Mouse (Mus musculus) midbrain, embryonic 15.5 days (tissue): ENCODE data around the gene Dab1. TPM values are rescaled to one million over a fixed set of nuclear protein-coding genes. Genes with fewer than 3 reads are reported as not detected.

Source experiments
- ATAC-seq: fragments of 200-750 bp; cut with Nextera tagmentation; replicated peaks from 2 replicates; pipeline ENCODE4 v1.8.0; 2017; ENCODE audit warnings: moderate TSS enrichment
- H3K27ac ChIP-seq: fragments of 300-500 bp; sonication (generic); 2 replicates; pipeline ENCODE4 v1.5.1; 2015; ENCODE audit warnings: mild to moderate bottlenecking, inconsistent platforms
- H3K27me3 ChIP-seq: fragments of 300-500 bp; sonication (generic); replicated peaks from 2 replicates; pipeline ENCODE4 v1.6.1; 2015; ENCODE audit warnings: inconsistent platforms
- H3K36me3 ChIP-seq: fragments of 300-500 bp; sonication (generic); replicated peaks from 2 replicates; pipeline ENCODE4 v1.6.1; 2015; ENCODE audit warnings: inconsistent platforms
- H3K4me1 ChIP-seq: fragments of 300-500 bp; sonication (generic); 2 replicates; pipeline ENCODE4 v1.6.1; 2015; ENCODE audit warnings: inconsistent platforms
- H3K4me2 ChIP-seq: fragments of 300-500 bp; sonication (generic); 2 replicates; pipeline ENCODE4 v1.6.1; 2015; ENCODE audit warnings: inconsistent platforms, mild to moderate bottlenecking, moderate library complexity
- H3K4me3 ChIP-seq: fragments of 300-500 bp; sonication (generic); 2 replicates; pipeline ENCODE4 v1.5.1; 2015; ENCODE audit warnings: mild to moderate bottlenecking, inconsistent platforms
- H3K9ac ChIP-seq: fragments of 300-500 bp; sonication (generic); 2 replicates; pipeline ENCODE4 v1.6.1; 2015; ENCODE audit warnings: mild to moderate bottlenecking, inconsistent platforms
- H3K9me3 ChIP-seq: fragments of 300-500 bp; sonication (generic); 2 replicates; pipeline ENCODE4 v1.6.1; 2016; ENCODE audit warnings: inconsistent platforms
- WGBS: fragments of 180-500 bp; shearing (Covaris S2); methylation state at CpG from one replicate; pipeline ENCODE4 v1.1.7; 2015; ENCODE audit warnings: mixed read lengths; 5-methylcytosine and 5-hydroxymethylcytosine counted together
- polyA plus RNA-seq: library from polyadenylated mRNA; unstranded; fragments of >200 nt; fragmentation: Nextera tagmentation; extraction: Ambion mirVana; gene quantifications from 2 replicates; pipeline ENCODE4 v1.2.1, GENCODE M21; 2015

Dab1 gene
- polyA plus RNA-seq, 1 experiment from 2014 or later = 135 TPM

DNA sequence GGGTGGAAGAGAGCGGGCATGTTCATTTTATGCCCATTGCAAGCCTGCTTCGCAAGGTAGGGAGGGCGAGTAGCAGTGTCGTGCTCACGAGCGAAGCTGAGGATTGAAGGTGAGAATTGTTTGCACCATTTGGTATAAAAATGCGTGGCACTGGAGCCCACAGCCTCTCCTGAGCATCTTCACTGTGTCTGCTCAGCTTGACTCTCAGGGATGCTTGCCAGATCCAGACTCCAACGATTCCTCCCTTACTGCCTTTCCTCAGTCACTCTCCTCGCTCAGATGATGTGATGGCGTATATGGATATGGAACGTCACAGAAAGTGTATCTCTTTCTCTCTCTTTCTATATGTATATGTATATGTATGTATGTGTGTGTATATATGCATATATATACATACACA, 813.0 kb downstream of the Dab1 start:
- Histone ChIP-seq H3K4me2 (no peak overlapping the region), H3K36me3 (no peaks in the 10 kb centered on the region), H3K4me3 (no peak overlapping the region), H3K27me3 (no peaks in the 10 kb centered on the region), H3K9me3 (no peaks in the 10 kb centered on the region), H3K27ac (peak overlapping the region; percentile 43; the same call in 1 of the 2 replicates), H3K4me1 (peaks cover 22% of the 10 kb centered on the region), H3K9ac (no peak overlapping the region)
- no peak for ATAC-seq
- WGBS = 84% methylated on average over 11 of the region's 11 CpGs

DNA sequence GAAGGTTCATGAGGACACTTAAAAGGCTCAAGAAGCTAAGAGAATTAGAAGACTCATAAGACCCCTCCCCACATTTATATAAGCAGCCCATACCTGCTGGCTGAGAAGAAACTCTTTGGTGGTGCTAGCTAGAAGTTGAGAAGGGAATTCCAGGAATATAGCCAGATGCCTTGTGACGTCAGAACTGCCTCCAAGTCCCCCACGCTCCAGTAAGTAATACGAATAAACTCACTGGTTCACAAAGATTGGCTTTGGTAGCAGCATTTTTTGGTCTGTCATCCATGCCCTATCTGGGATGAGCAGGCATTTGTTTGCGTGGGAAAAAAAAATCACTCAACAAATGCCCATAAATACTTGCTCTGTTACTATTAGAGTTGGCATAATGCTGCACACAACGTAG, 816.6 kb downstream of the Dab1 start:
- no peaks in the 10 kb centered on the region for H3K36me3 ChIP-seq
- ATAC-seq = no peak
- H3K27ac ChIP-seq = no peak overlapping the region
- no peak overlapping the region for H3K4me3 ChIP-seq
- no peaks in the 10 kb centered on the region for H3K27me3 ChIP-seq
- peaks cover 20% of the 10 kb centered on the region for H3K4me1 ChIP-seq
- no peaks in the 10 kb centered on the region for H3K9me3 ChIP-seq
- H3K9ac ChIP-seq = no peak overlapping the region
- WGBS = 90% methylated on average over 5 of the region's 5 CpGs
- H3K4me2 ChIP-seq = no peak overlapping the region

DNA sequence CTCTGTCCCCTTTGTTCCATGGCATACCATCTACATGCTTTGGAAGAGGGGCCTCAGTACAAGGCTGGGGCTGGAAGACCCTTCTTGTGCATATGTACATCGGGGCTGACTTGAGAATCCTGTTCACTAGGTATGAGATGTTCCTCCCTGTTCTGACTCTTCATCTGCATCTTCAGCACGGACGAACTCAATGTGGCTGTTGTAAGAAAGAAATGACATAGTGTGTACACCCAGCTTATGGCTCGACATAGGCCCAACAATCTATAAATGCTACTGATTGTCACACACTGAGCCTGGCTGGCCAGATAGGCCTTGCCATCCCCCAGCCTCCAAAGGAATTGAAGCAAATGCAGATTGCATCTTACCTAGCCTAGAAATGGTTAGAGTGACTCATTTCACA, 817.3 kb downstream of the Dab1 start:
- H3K27me3 ChIP-seq = no peaks in the 10 kb centered on the region
- no peaks in the 10 kb centered on the region for H3K9me3 ChIP-seq
- H3K27ac ChIP-seq = no peak overlapping the region
- no peak overlapping the region for H3K4me3 ChIP-seq
- H3K4me1 ChIP-seq = peaks cover 13% of the 10 kb centered on the region
- 93% methylated on average over 4 of the region's 4 CpGs for WGBS
- H3K36me3 ChIP-seq = no peaks in the 10 kb centered on the region
- H3K9ac ChIP-seq = no peak overlapping the region
- H3K4me2 ChIP-seq = no peak overlapping the region
- ATAC-seq = no peak

DNA sequence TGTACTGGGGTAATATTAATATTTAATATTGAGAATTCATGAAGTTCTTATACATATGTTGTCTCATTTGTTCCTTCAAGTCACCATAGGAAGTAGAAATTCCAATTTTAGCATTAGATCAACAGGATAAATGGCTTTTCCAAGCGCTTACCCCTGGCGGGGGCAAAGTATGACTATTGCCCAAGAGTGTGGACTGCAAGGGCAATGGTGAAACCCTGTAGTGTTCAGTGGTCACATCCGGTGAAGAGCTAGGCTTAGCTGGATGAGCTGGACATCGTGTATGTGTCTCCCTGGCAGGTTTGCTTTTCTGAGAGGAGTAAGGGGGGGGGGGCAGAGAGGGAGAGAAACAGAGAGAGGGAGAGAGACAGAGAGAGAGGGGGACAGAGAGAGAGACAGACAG, 819.6 kb downstream of the Dab1 start:
- Histone ChIP-seq H3K4me2 (no peak overlapping the region), H3K27me3 (no peaks in the 10 kb centered on the region), H3K4me3 (no peak overlapping the region), H3K27ac (no peak overlapping the region), H3K9me3 (no peaks in the 10 kb centered on the region), H3K36me3 (no peaks in the 10 kb centered on the region), H3K4me1 (peaks cover 10% of the 10 kb centered on the region), H3K9ac (no peak overlapping the region)
- ATAC-seq = no peak
- WGBS = 93% methylated on average over 4 of the region's 4 CpGs

- Histone ChIP-seq H3K27me3 (no peaks in the 10 kb centered on the region), H3K4me2 (no peak overlapping the region), H3K36me3 (no peaks in the 10 kb centered on the region), H3K9me3 (no peaks in the 10 kb centered on the region), H3K4me3 (no peak overlapping the region), H3K27ac (no peak overlapping the region), H3K4me1 (peaks cover 17% of the 10 kb centered on the region), H3K9ac (no peak overlapping the region)
- no peak for ATAC-seq
- WGBS = 84% methylated on average over 3 of the region's 3 CpGs
Measured at GRCm38 (mm10) chr4:104439641-104440040, 820.5 kb downstream of the Dab1 start.

- 44% methylated on average over 10 of the region's 10 CpGs for WGBS
- no peak overlapping the region for H3K9ac ChIP-seq
Measured at GRCm38 (mm10) chr4:104442925-104443747, 824.0 kb downstream of the Dab1 start.

GRCm38 (mm10) chr4:104443775-104444174, 824.6 kb downstream of the Dab1 start:
- Histone ChIP-seq H3K4me2 (no peak overlapping the region), H3K4me1 (peaks cover 23% of the 10 kb centered on the region), H3K36me3 (no peaks in the 10 kb centered on the region), H3K27ac (peak overlapping the region; percentile 17; the same call in 1 of the 2 replicates), H3K27me3 (no peaks in the 10 kb centered on the region), H3K9me3 (no peaks in the 10 kb centered on the region), H3K4me3 (no peak overlapping the region), H3K9ac (no peak overlapping the region)
- WGBS = 44% methylated on average over 8 of the region's 8 CpGs
- no peak for ATAC-seq

More at GRCm38 (mm10) chr4:104442925-104443747, 824.0 kb downstream of the Dab1 start:
- no peak overlapping the region for H3K4me3 ChIP-seq
- H3K27me3 ChIP-seq = no peaks in the 10 kb centered on the region
- H3K27ac ChIP-seq = peak overlapping the region; percentile 17; the same call in 1 of the 2 replicates
- peak; percentile 78 for ATAC-seq
- no peaks in the 10 kb centered on the region for H3K9me3 ChIP-seq
- H3K4me1 ChIP-seq = peaks cover 23% of the 10 kb centered on the region
- no peaks in the 10 kb centered on the region for H3K36me3 ChIP-seq
- no peak overlapping the region for H3K4me2 ChIP-seq

GRCm38 (mm10) chr4:104444985-104445384, 825.8 kb downstream of the Dab1 start:
- Histone ChIP-seq H3K9me3 (no peaks in the 10 kb centered on the region), H3K27ac (no peak overlapping the region), H3K4me1 (peaks cover 23% of the 10 kb centered on the region), H3K27me3 (no peaks in the 10 kb centered on the region), H3K36me3 (no peaks in the 10 kb centered on the region), H3K4me3 (no peak overlapping the region), H3K4me2 (no peak overlapping the region), H3K9ac (no peak overlapping the region)
- WGBS = 58% methylated on average over 2 of the region's 2 CpGs
- ATAC-seq = no peak

DNA sequence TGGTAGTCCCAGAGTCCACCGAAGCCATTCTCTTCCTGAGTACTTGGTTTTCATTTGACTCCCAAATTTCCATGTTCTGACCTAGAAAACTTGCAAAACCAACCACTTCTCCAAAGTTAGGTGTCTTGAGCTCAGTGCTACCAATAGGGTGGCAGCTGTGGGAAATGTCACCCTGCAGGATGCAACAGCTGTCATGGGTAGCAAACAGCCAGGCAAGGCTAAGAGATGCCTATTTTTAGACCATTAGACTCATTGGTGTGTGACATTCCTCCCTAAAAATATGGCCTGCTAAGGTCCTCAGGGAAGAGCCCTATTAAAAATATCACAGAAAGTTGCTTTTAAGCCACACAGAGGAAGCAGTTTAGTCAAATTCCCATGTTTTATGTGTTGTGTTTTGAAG, 829.0 kb downstream of the Dab1 start:
- Histone ChIP-seq H3K27me3 (no peaks in the 10 kb centered on the region), H3K4me1 (peaks cover 37% of the 10 kb centered on the region), H3K9ac (no peak overlapping the region), H3K4me3 (no peak overlapping the region), H3K36me3 (no peaks in the 10 kb centered on the region), H3K9me3 (no peaks in the 10 kb centered on the region), H3K4me2 (no peak overlapping the region), H3K27ac (no peak overlapping the region)
- WGBS = 98% methylated on average over 1 of the region's 1 CpGs
- no peak for ATAC-seq

DNA sequence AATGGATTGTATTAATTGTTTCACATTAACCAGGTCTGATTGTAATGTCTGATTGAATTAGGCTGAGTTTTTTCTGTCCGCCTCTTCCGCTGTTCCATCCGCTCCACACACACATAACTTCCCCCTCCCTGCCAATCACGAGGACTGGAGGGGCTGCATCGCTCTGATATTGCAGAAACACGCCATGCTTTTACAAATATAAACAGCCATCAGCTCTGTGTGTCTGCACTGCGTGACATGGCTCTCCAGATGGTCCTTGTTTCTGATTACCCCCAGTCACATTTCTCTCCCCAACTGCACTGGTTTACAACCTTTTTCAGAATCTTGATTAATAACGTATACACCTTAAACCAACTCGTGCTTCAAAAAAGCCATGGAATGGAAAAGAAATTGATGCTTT, 831.5 kb downstream of the Dab1 start:
- Histone ChIP-seq H3K36me3 (no peaks in the 10 kb centered on the region), H3K27ac (no peak overlapping the region), H3K4me1 (peaks cover 25% of the 10 kb centered on the region), H3K4me3 (no peak overlapping the region), H3K9ac (no peak overlapping the region), H3K4me2 (no peak overlapping the region), H3K9me3 (no peaks in the 10 kb centered on the region), H3K27me3 (no peaks in the 10 kb centered on the region)
- WGBS = 64% methylated on average over 9 of the region's 9 CpGs
- ATAC-seq = no peak

DNA sequence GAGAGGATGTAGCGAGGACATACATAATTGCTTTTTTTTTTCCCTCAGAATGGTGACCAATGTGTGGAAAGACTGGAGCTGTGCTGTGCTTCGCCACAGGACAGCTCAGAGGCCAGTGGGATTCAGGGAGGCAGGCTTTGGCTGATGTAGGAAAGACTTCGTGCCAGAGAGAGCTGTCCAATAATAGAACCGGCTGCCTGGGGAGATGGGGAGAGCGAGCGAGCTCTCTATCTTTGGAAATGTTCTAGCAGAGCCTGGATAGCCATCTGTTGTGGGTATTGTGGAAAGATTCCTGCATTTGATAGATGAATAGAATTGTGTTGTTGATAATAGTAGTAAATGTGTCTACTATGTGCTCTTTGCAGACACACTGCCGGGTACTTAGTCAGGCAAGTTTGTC, 833.4 kb downstream of the Dab1 start:
- peaks cover 26% of the 10 kb centered on the region for H3K4me1 ChIP-seq
- H3K27ac ChIP-seq = peak overlapping the region; percentile 30; the same call in 1 of the 2 replicates
- H3K9ac ChIP-seq = no peak overlapping the region
- H3K36me3 ChIP-seq = no peaks in the 10 kb centered on the region
- 51% methylated on average over 7 of the region's 7 CpGs for WGBS
- H3K9me3 ChIP-seq = no peaks in the 10 kb centered on the region
- H3K4me3 ChIP-seq = no peak overlapping the region
- no peaks in the 10 kb centered on the region for H3K27me3 ChIP-seq
- H3K4me2 ChIP-seq = no peak overlapping the region
- ATAC-seq = no peak

GRCm38 (mm10) chr4:104455151-104455550, 836.0 kb downstream of the Dab1 start:
- no peaks in the 10 kb centered on the region for H3K27me3 ChIP-seq
- H3K4me1 ChIP-seq = peaks cover 31% of the 10 kb centered on the region
- 61% methylated on average over 9 of the region's 9 CpGs for WGBS
- H3K9ac ChIP-seq = no peak overlapping the region
- ATAC-seq = no peak
- no peak overlapping the region for H3K27ac ChIP-seq
- no peaks in the 10 kb centered on the region for H3K9me3 ChIP-seq
- H3K4me2 ChIP-seq = no peak overlapping the region
- H3K36me3 ChIP-seq = no peaks in the 10 kb centered on the region
- H3K4me3 ChIP-seq = no peak overlapping the region

GRCm38 (mm10) chr4:104455760-104456159, 836.6 kb downstream of the Dab1 start:
- peaks cover 28% of the 10 kb centered on the region for H3K4me1 ChIP-seq
- no peak overlapping the region for H3K4me3 ChIP-seq
- no peak overlapping the region for H3K4me2 ChIP-seq
- no peak overlapping the region for H3K9ac ChIP-seq
- H3K36me3 ChIP-seq = no peaks in the 10 kb centered on the region
- no peak for ATAC-seq
- no peaks in the 10 kb centered on the region for H3K9me3 ChIP-seq
- no peaks in the 10 kb centered on the region for H3K27me3 ChIP-seq
- WGBS = 64% methylated on average over 3 of the region's 3 CpGs
- H3K27ac ChIP-seq = no peak overlapping the region
